Mouse (Mus musculus) megakaryocyte, embryonic 14.5 days (primary cell): ENCODE data around the gene Ptprm. TPM values are rescaled to one million over a fixed set of nuclear protein-coding genes. Genes with fewer than 3 reads are reported as not detected.
A peak's percentile ranks its signal among the peaks of the same experiment; 100 is the strongest.

Experiments used
- H3K27me3 ChIP-seq: replicated peaks from 2 replicates; pipeline ENCODE3; 2012; ENCODE audit warnings: inconsistent platforms
- H3K36me3 ChIP-seq: replicated peaks from 2 replicates; pipeline ENCODE3; 2012; ENCODE audit warnings: low read length, inconsistent platforms, mixed read lengths
- H3K4me1 ChIP-seq: 2 replicates; pipeline ENCODE4 v1.6.1; 2012; ENCODE audit warnings: inconsistent platforms
- H3K4me3 ChIP-seq: replicated peaks from 2 replicates; pipeline ENCODE3; 2012; ENCODE audit warnings: moderate library complexity, mild to moderate bottlenecking, inconsistent platforms
- H3K9me3 ChIP-seq: 2 replicates; pipeline ENCODE4 v1.6.1; 2012; ENCODE audit warnings: inconsistent platforms
- FLI1 ChIP-seq: IDR thresholded peaks from 2 replicates; pipeline ENCODE4 v1.6.1; 2012; ENCODE audit warnings: low read length, inconsistent platforms, mixed read lengths
- GATA1 ChIP-seq: IDR thresholded peaks from 3 replicates; pipeline ENCODE4 v1.6.1; 2012; ENCODE audit warnings: mixed read lengths, low read length, inconsistent platforms, borderline replicate concordance
- polyA plus RNA-seq: library from polyadenylated mRNA; stranded (reverse); fragments of >175 nt; gene quantifications from 2 replicates; pipeline ENCODE4 v1.2.3, GENCODE M21; 2012; ENCODE audit warnings: low replicate concordance; ENCODE audit not compliant: insufficient read depth

Ptprm gene
- polyA plus RNA-seq, 1 experiment, result not detected

- Histone ChIP-seq H3K4me1 (no peaks in the 10 kb centered on the region), H3K4me3 (no peak overlapping the region), H3K9me3 (peaks cover 44% of the 10 kb centered on the region), H3K36me3 (no peaks in the 10 kb centered on the region), H3K27me3 (no peaks in the 10 kb centered on the region)
- TF ChIP-seq GATA1 (no peak), FLI1 (no peak)
Measured at GRCm38 (mm10) chr17:67159611-67160010, 194.6 kb downstream of the Ptprm start.

- H3K4me3 ChIP-seq, result no peak overlapping the region
- no peaks in the 10 kb centered on the region for H3K36me3 ChIP-seq
- TF ChIP-seq FLI1 (no peak), GATA1 (no peak)
- no peaks in the 10 kb centered on the region for H3K4me1 ChIP-seq
- no peaks in the 10 kb centered on the region for H3K27me3 ChIP-seq
- peaks cover 54% of the 10 kb centered on the region for H3K9me3 ChIP-seq
Measured at GRCm38 (mm10) chr17:67157089-67157752, 197.0 kb downstream of the Ptprm start.

- Histone ChIP-seq H3K36me3 (no peaks in the 10 kb centered on the region), H3K4me1 (no peaks in the 10 kb centered on the region), H3K4me3 (no peak overlapping the region), H3K9me3 (peaks cover 39% of the 10 kb centered on the region), H3K27me3 (no peaks in the 10 kb centered on the region)
- TF ChIP-seq GATA1, result no peak
- TF ChIP-seq FLI1, result no peak
Measured at GRCm38 (mm10) chr17:67152218-67152617, 202.0 kb downstream of the Ptprm start.

GRCm38 (mm10) chr17:67150441-67150840 is 203.8 kb downstream of the Ptprm start:
- H3K36me3 ChIP-seq, result no peaks in the 10 kb centered on the region
- H3K9me3 ChIP-seq, result peaks cover 30% of the 10 kb centered on the region
- H3K4me1 ChIP-seq, result no peaks in the 10 kb centered on the region
- H3K4me3 ChIP-seq, result no peak overlapping the region
- TF ChIP-seq GATA1 (no peak), FLI1 (no peak)
- H3K27me3 ChIP-seq, result no peaks in the 10 kb centered on the region

- TF ChIP-seq FLI1 (no peak), GATA1 (no peak)
- Histone ChIP-seq H3K9me3 (peaks cover 18% of the 10 kb centered on the region; the same call in 1 of the 2 replicates), H3K4me3 (no peak overlapping the region), H3K27me3 (no peaks in the 10 kb centered on the region), H3K36me3 (no peaks in the 10 kb centered on the region), H3K4me1 (no peaks in the 10 kb centered on the region)
Measured at GRCm38 (mm10) chr17:67142183-67142756, 212.0 kb downstream of the Ptprm start.

- H3K27me3 ChIP-seq, result no peaks in the 10 kb centered on the region
- no peak overlapping the region for H3K4me3 ChIP-seq
- H3K36me3 ChIP-seq, result no peaks in the 10 kb centered on the region
- TF ChIP-seq GATA1 (no peak), FLI1 (no peak)
- H3K9me3 ChIP-seq, result peaks cover 29% of the 10 kb centered on the region
- no peaks in the 10 kb centered on the region for H3K4me1 ChIP-seq
Measured at GRCm38 (mm10) chr17:67140502-67140901, 213.8 kb downstream of the Ptprm start.

- TF ChIP-seq FLI1 (no peak), GATA1 (no peak)
- Histone ChIP-seq H3K4me1 (no peaks in the 10 kb centered on the region), H3K27me3 (no peaks in the 10 kb centered on the region), H3K4me3 (no peak overlapping the region), H3K9me3 (peaks cover 42% of the 10 kb centered on the region), H3K36me3 (no peaks in the 10 kb centered on the region)
Measured at GRCm38 (mm10) chr17:67138981-67139380, 215.3 kb downstream of the Ptprm start.

- Histone ChIP-seq H3K9me3 (peaks cover 50% of the 10 kb centered on the region), H3K4me3 (no peak overlapping the region), H3K27me3 (no peaks in the 10 kb centered on the region), H3K4me1 (no peaks in the 10 kb centered on the region), H3K36me3 (no peaks in the 10 kb centered on the region)
- TF ChIP-seq FLI1 (no peak), GATA1 (no peak)
Measured at GRCm38 (mm10) chr17:67136876-67137275, 217.4 kb downstream of the Ptprm start.

GRCm38 (mm10) chr17:67136421-67136820 is 217.8 kb downstream of the Ptprm start:
- TF ChIP-seq GATA1, result no peak
- TF ChIP-seq FLI1, result no peak
- Histone ChIP-seq H3K9me3 (peaks cover 50% of the 10 kb centered on the region), H3K4me3 (peak overlapping the region; percentile 50), H3K27me3 (no peaks in the 10 kb centered on the region), H3K36me3 (no peaks in the 10 kb centered on the region), H3K4me1 (no peaks in the 10 kb centered on the region)

- no peaks in the 10 kb centered on the region for H3K4me1 ChIP-seq
- H3K9me3 ChIP-seq, result peaks cover 58% of the 10 kb centered on the region
- no peaks in the 10 kb centered on the region for H3K27me3 ChIP-seq
- TF ChIP-seq GATA1 (no peak), FLI1 (no peak)
- no peak overlapping the region for H3K4me3 ChIP-seq
- H3K36me3 ChIP-seq, result no peaks in the 10 kb centered on the region
Measured at GRCm38 (mm10) chr17:67134235-67134634, 220.0 kb downstream of the Ptprm start.
